Mouse (Mus musculus): Measurements from ENCODE around the gene Colgalt1. TPM values are rescaled to one million over a fixed set of nuclear protein-coding genes. Genes with fewer than 3 reads are reported as not detected.
A peak's percentile ranks its signal among the peaks of the same experiment; 100 is the strongest.

Gene Colgalt1
- polyA plus RNA-seq, 1 experiment from 2014 or later: 53.6 TPM

DNA sequence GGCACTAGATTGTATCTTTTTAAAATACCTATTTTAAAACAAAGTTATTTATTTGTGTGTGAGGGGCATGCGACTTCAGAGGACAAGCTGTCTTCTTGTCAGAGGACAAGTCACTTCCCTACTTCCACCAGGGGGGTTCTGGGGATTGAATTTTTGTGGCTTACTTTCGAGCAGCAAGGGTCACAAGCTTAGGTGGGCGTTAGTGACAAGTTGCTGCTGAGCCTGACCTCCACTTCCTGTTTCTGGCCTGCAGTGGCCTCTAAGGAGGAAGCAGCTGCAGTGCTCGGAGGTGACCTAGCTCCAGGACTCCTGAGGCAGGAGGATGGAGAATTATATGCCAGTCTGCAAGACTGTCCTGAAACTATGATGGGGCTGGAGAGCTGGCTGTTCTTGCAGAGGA lies 2.6 kb downstream of the Colgalt1 start:
- no peaks in the 10 kb centered on the region for H3K27me3 ChIP-seq (ENCODE audit: low read depth, poor library complexity, severe bottlenecking)
- peaks cover 23% of the 10 kb centered on the region for H3K4me1 ChIP-seq
- H3K27ac ChIP-seq: no peak overlapping the region
- no peak overlapping the region; the same call in 1 of the 2 replicates for H3K4me3 ChIP-seq
- H3K36me3 ChIP-seq: peaks cover 59% of the 10 kb centered on the region
- WGBS: 46% methylated on average over 4 of the region's 4 CpGs
- DNase-seq (ENCODE audit: low spot score): no peak
- no peaks in the 10 kb centered on the region for H3K9me3 ChIP-seq (replicated peaks)

DNA sequence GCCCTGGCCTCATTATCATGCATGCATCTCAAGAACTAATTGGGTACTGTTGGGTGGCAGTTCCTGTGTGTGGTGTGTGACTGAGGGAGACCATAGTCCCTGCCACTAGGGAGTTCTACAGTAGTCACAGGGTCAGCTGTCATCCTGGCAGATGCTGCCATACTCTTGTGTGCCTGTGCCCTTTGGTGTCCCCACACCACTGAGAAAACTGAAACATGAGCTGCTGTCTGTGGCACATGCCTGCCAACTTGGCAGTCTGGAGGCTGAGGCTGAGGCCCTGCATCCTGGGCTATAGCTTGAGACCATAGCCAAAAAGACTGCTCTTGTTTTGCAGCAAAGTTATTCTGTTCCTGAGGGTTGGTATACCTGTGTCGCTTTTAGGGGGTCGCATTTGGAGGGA lies 9.0 kb downstream of the Colgalt1 start:
- WGBS: 97% methylated on average over 2 of the region's 2 CpGs
- no peaks in the 10 kb centered on the region for H3K27me3 ChIP-seq (ENCODE audit: low read depth, poor library complexity, severe bottlenecking)

DNA sequence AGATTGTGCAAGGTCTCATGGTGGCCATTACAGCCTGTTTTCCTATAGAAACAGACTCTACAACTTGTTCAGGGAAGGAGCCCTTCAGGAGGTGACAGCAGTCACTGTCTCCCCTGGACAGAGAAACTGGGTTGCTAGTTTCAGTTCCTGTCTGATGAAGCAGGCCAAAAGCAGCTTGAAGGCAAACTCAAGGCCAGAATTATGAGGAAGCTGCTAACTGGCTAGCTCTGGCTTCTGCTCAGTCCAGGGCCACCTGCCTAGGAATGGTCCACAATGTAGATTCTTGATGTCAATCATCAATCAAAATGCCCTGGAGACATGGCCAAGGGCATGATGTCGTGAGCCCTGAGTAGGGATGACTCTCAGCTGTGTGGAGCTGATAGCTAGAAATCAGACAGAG lies 14.3 kb downstream of the Colgalt1 start:
- no peak for DNase-seq (ENCODE audit: low spot score)

More for the DNA sequence above, 9.0 kb downstream of the Colgalt1 start:
- peaks cover 98% of the 10 kb centered on the region for H3K36me3 ChIP-seq
- no peak for DNase-seq (ENCODE audit: low spot score)
- H3K27ac ChIP-seq: no peak overlapping the region
- peaks cover 14% of the 10 kb centered on the region for H3K9me3 ChIP-seq (replicated peaks)
- no peak overlapping the region for H3K4me3 ChIP-seq
- no peaks in the 10 kb centered on the region for H3K4me1 ChIP-seq

DNA sequence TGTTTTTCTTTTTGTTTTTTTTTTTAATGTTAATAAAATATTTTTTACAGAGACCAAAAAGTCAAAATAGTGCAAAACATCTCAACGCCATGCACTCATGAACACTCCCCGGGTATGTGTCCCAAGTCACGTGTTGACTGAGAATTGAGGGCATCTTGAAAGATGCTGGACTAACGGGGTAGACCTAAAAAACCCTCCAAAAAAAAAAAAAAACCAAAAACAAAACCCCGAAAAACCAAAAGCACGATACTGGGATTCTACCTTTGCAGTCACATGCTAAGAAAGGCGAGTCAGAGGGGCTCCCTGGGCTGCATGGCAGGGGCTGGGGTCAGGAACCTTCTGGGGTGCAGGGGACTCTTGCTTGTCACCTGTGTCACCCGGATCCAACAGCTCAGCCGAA lies 16.0 kb downstream of the Colgalt1 start:
- no peak for DNase-seq (ENCODE audit: low spot score)
- Histone ChIP-seq H3K4me1 (peaks cover 33% of the 10 kb centered on the region), H3K36me3 (peaks cover 47% of the 10 kb centered on the region), H3K9me3 (replicated peaks) (peaks cover 14% of the 10 kb centered on the region), H3K27ac (no peak overlapping the region), H3K27me3 (ENCODE audit: low read depth, poor library complexity, severe bottlenecking) (peaks cover 25% of the 10 kb centered on the region), H3K4me3 (no peak overlapping the region)
- 83% methylated on average over 9 of the region's 9 CpGs for WGBS

More for the DNA sequence above, 14.3 kb downstream of the Colgalt1 start:
- no peak overlapping the region for H3K27ac ChIP-seq
- H3K9me3 ChIP-seq (replicated peaks): peaks cover 14% of the 10 kb centered on the region
- 95% methylated on average over 1 of the region's 1 CpGs for WGBS
- peaks cover 64% of the 10 kb centered on the region for H3K36me3 ChIP-seq
- peaks cover 9% of the 10 kb centered on the region for H3K27me3 ChIP-seq (ENCODE audit: low read depth, poor library complexity, severe bottlenecking)
- H3K4me1 ChIP-seq: peaks cover 30% of the 10 kb centered on the region
- no peak overlapping the region for H3K4me3 ChIP-seq

DNA sequence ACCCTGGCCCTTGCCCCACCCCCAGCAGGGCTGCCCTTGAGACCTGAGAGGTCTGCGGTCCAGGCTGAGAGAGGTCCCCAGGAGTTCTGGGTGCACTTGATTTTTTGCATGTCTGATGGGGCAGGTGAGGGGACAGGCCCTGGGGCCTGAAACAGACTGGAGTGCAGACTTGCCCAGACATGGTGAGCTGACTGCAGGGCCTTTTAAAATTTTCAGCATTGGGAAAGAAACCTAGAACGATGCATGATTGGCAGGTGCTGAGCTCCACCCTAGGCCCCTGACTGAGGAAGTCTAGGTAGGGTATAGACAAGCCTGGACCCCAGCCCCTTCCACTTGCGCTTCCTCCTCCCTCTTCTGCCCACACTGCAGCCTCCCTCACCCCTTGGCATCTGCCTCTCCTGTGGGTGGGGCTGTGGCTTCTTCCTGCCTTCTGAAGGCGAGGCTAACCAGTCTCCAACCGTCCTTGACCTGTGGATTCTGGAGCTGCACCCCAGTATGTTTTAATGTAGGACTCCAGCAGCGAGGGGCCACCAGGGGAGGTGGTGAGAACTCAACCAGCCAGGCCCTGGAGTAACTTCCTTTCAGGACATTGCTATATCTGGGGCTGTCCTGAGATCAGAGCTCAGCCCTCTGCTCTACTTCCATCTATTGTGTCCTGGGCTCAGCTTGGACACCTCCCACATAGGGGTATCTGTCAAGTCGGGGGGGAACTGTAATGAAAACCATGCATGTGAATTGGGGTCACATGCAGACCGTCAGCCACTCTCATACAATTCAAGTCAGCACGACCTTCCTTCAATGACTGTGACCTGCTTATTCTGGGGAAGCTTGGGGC lies 16.7 kb downstream of the Colgalt1 start:
- DNase-seq (ENCODE audit: low spot score): no peak
- H3K27me3 ChIP-seq (ENCODE audit: low read depth, poor library complexity, severe bottlenecking): peaks cover 33% of the 10 kb centered on the region
- H3K9me3 ChIP-seq (replicated peaks): peaks cover 10% of the 10 kb centered on the region
- H3K27ac ChIP-seq: no peak overlapping the region
- H3K4me1 ChIP-seq: peaks cover 33% of the 10 kb centered on the region
- H3K36me3 ChIP-seq: peaks cover 40% of the 10 kb centered on the region
- WGBS: 52% methylated on average over 9 of the region's 9 CpGs
- no peak overlapping the region for H3K4me3 ChIP-seq

DNA sequence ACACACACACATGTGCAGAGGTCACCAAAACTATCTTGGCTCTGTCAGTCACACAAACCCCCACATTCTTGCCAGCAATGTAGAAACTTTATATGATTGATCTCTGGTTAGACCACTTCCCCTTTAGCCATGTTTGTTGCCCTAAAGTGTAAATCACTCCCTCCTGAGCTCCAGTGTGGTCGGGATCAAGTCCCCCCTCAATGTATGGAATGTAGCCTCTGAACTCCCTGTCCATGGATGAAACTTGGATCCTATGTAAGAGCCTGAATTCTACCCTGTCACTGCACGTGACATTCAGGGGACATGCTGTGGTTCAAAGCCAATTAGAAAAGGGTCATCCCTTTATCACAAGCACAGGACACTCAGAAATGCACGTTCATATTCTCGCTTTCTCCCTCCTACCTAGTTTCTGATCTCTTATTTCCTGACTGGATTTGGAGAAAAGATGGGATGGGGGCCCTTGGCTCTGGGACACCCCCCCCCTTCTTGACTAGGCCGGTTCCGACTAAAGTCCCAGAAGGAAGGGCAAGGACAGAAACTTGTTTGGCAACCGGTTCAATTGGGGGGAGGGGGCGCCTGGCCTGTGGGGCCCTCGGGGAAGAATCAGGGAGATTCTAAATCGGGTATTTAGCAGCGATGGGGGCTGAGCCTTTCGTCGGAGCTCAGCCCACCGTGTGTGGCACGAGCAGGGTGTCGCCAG lies 17.7 kb downstream of the Colgalt1 start:
- WGBS: 10% methylated on average over 16 of the region's 16 CpGs
- no peak for DNase-seq (ENCODE audit: low spot score)
- peaks cover 6% of the 10 kb centered on the region for H3K9me3 ChIP-seq (replicated peaks)
- peaks cover 37% of the 10 kb centered on the region for H3K4me1 ChIP-seq
- H3K4me3 ChIP-seq: peak overlapping the region; percentile 61
- H3K27ac ChIP-seq: peak overlapping the region; percentile 82
- H3K36me3 ChIP-seq: peaks cover 29% of the 10 kb centered on the region
- peaks cover 43% of the 10 kb centered on the region for H3K27me3 ChIP-seq (ENCODE audit: low read depth, poor library complexity, severe bottlenecking)

DNA sequence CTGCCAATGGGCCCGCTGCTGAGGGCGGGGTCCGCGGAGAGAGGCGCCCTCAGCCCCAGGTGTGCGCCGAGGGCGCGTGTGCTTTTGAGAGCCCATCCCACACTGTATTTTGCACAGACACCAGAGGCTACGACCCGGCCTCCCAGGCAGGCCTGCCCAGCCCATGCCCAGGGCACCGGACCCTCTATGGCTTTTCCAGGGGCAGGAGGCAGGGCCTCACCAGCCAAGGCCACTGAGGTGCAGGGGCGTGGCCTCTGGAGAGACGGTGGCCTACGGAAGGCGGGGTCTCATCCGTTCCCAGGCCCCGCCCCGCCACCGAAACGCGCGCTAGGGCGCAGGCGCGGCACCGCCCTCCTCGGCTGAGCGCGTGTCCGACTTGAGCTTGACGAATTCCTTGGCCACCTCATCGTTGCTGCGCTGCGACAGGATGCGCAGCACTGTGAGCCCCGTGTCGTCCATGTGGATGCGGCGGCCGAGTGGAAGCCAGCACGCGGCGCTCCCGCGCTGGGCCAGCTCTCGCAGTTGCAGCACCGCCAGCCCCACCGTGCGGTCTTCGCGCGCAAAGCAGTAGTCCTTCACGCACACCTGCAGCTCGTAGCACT lies 18.4 kb downstream of the Colgalt1 start:
- Histone ChIP-seq H3K9me3 (replicated peaks) (peaks cover 6% of the 10 kb centered on the region), H3K27ac (peak overlapping the region; percentile 82), H3K4me1 (peaks cover 43% of the 10 kb centered on the region), H3K36me3 (peaks cover 23% of the 10 kb centered on the region), H3K27me3 (ENCODE audit: low read depth, poor library complexity, severe bottlenecking) (peaks cover 50% of the 10 kb centered on the region), H3K4me3 (peak overlapping the region; percentile 61)
- peak; percentile 97 for DNase-seq (ENCODE audit: low spot score)
- under 1% methylated on average over 50 of the region's 55 CpGs for WGBS

DNA sequence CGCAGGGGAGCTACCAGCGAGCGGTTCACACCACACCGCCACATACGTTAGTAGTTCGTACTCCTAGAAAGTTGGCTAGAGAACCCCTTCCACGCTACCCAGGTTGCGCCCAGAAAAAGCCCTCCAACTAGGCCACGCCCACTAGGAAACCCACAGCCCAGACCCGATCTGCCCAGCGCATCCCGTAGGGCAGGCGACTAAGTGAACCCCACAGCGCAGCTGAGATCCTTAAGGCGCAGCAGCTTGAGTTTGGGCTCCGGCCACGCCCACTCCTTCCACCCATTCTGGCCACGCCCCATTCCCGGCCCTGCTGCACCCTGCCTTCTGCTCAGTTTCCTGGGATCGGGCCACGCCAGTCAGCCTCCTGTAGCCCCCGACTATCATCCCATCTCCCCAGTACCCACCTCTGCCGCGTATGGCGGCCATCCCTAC lies 19.0 kb downstream of the Colgalt1 start:
- Histone ChIP-seq H3K36me3 (peaks cover 17% of the 10 kb centered on the region), H3K9me3 (replicated peaks) (peaks cover 6% of the 10 kb centered on the region), H3K27me3 (ENCODE audit: low read depth, poor library complexity, severe bottlenecking) (peaks cover 56% of the 10 kb centered on the region), H3K4me3 (peak overlapping the region; percentile 61), H3K27ac (peak overlapping the region; percentile 82), H3K4me1 (peaks cover 48% of the 10 kb centered on the region)
- 5% methylated on average over 25 of the region's 25 CpGs for WGBS
- DNase-seq (ENCODE audit: low spot score): peak; percentile 59

DNA sequence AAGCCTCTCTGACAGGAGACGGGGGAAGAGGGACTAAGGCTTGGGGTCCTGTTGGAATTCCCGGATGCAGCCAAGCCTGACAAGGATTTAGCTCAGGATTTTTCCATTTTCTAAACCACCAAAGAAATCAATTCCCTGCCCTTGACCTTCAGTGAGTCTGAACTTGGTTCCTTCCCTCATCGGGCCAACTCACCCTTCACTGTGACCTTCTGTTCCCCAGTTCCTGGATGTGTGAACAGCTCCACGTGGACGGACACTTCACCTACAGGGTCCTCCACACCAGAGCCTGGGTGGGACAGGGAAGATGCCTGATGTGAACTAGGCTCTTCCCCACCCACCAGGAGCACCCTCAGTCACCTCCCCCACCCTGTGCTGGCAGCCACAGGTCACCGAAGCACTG lies 20.0 kb downstream of the Colgalt1 start:
- peaks cover 65% of the 10 kb centered on the region for H3K27me3 ChIP-seq (ENCODE audit: low read depth, poor library complexity, severe bottlenecking)
- no peak overlapping the region for H3K4me3 ChIP-seq
- DNase-seq (ENCODE audit: low spot score): no peak
- H3K9me3 ChIP-seq (replicated peaks): peaks cover 6% of the 10 kb centered on the region
- H3K27ac ChIP-seq: no peak overlapping the region
- H3K36me3 ChIP-seq: peaks cover 7% of the 10 kb centered on the region
- WGBS: 89% methylated on average over 6 of the region's 6 CpGs
- H3K4me1 ChIP-seq: peaks cover 48% of the 10 kb centered on the region

DNA sequence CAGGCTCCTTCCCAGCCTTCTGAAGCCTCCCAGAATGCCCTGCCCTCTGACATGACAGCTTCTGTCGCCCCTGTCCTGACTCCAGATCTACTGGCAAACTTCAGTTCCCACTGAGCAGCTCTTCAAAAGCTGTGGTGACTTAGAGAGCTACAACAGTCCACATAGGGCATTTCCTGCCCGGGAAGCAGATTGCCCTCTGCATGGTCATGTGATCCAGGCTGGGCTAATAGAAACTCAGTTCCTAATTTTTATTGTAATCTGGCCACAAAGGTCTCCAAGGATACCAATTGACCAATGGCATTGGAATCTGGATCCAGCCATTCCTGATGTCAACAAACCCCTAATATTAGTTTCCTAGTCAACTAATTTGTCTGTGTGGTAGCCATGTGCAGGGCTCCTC lies 21.1 kb downstream of the Colgalt1 start:
- H3K4me1 ChIP-seq: peaks cover 48% of the 10 kb centered on the region
- H3K27me3 ChIP-seq (ENCODE audit: low read depth, poor library complexity, severe bottlenecking): peaks cover 76% of the 10 kb centered on the region
- H3K27ac ChIP-seq: no peak overlapping the region
- DNase-seq (ENCODE audit: low spot score): no peak
- H3K4me3 ChIP-seq: no peak overlapping the region
- H3K36me3 ChIP-seq: no peaks in the 10 kb centered on the region
- 67% methylated on average over 2 of the region's 2 CpGs for WGBS
- peaks cover 6% of the 10 kb centered on the region for H3K9me3 ChIP-seq (replicated peaks)

DNA sequence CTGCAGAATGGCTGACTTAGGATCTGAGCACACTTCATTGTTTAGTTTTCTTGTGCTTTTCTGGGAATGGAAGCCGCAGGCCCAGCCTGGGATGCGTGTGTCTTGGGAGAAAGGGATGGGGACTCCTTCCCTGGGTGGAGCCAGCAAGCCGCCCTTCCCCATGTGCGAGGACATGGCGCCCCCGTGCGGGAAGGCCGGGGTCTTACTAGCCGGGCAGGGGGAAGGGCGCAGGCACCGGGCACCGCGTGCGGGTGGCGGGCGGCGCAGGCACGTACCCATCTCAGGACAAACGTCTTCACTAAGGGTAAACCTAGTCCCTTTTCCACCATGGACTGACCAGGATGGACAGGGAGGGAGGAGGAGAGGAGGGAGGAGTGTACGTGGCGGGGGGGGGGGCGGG lies 22.4 kb downstream of the Colgalt1 start:
- Histone ChIP-seq H3K4me3 (peak overlapping the region; percentile 38; the same call in 1 of the 2 replicates), H3K4me1 (peaks cover 37% of the 10 kb centered on the region), H3K27ac (no peak overlapping the region), H3K9me3 (replicated peaks) (peaks cover 6% of the 10 kb centered on the region), H3K27me3 (ENCODE audit: low read depth, poor library complexity, severe bottlenecking) (peaks cover 86% of the 10 kb centered on the region), H3K36me3 (no peaks in the 10 kb centered on the region)
- WGBS: 10% methylated on average over 19 of the region's 22 CpGs
- peak; percentile 56 for DNase-seq (ENCODE audit: low spot score)

DNA sequence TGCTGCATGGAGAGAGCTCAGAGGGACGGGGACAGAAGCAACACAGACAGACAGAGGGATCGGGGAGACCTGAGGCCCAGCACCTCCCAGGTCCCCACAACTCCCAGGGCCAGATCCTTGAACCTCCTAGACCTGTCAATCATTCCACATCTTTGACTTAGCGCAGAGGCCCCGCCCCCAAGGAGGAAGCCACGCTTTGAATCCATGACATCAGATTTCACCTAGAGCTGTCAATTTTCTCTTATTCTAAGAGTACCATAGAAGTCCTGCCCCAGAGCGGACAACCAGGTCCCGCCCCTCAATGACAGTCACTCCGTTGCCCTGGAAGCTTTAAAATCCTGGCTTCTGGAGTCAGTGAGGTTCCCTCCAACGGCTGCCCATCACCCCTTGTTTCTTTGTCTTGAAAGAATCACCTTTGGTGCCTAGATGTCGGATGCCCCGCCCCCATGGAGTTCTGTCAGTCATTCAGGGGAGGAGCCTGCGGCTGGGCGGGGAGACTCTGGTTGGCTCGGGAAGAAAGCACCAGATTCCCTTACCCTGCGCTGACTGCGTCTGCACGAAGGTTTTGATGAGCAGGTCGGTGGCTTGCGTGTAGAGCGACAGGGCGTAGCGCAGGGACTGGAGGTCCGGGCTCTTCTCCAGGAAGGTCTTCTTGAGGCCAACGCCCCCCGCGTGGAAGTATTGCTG lies 23.3 kb downstream of the Colgalt1 start:
- Histone ChIP-seq H3K4me3 (peak overlapping the region; percentile 38), H3K4me1 (peaks cover 27% of the 10 kb centered on the region), H3K27me3 (ENCODE audit: low read depth, poor library complexity, severe bottlenecking) (peaks cover 95% of the 10 kb centered on the region), H3K36me3 (no peaks in the 10 kb centered on the region), H3K27ac (no peak overlapping the region), H3K9me3 (replicated peaks) (peaks cover 6% of the 10 kb centered on the region)
- DNase-seq (ENCODE audit: low spot score): peak; percentile 69
- WGBS: 3% methylated on average over 26 of the region's 26 CpGs

All from limb, embryonic 10.5 days (tissue).